Mouse (Mus musculus): Measurements from ENCODE around the gene Vmn2r10. TPM values are rescaled to one million over a fixed set of nuclear protein-coding genes. Genes with fewer than 3 reads are reported as not detected.

Vmn2r10 gene
- not detected for total RNA-seq (2023)

GRCm38 (mm10) chr5:109006427-109006826 lies at the start of gene Vmn2r10:
Gene Vmn2r10 (minus strand): TSS chr5:109006527.

Other genes starting within 250 kb of the Vmn2r10 start
- gene Rnf212, start 231.5 kb downstream of the Vmn2r10 start, total RNA-seq (2023), result not detected
- gene Tmed11, start 211.2 kb downstream of the Vmn2r10 start, total RNA-seq (2023), result not detected
- not detected for gene Vmn2r8, start 197.7 kb downstream of the Vmn2r10 start, total RNA-seq (2023)
- not detected for gene Vmn2r9, start 153.9 kb downstream of the Vmn2r10 start, total RNA-seq (2023)
- not detected for gene Vmn2r11, start 53.0 kb upstream of the Vmn2r10 start, total RNA-seq (2023)
- not detected for gene Vmn2r12, start 91.4 kb upstream of the Vmn2r10 start, total RNA-seq (2023)
- not detected for gene Vmn2r13, start 185.7 kb upstream of the Vmn2r10 start, total RNA-seq (2023)
- not detected for gene Vmn2r14, start 218.2 kb upstream of the Vmn2r10 start, total RNA-seq (2023)